Mouse (Mus musculus) C2C12 (cell line): ENCODE measurements around the gene Col16a1.

Experiments
- CEBPB ChIP-seq: IDR thresholded peaks from one replicate; pipeline ENCODE4 v1.6.1; 2011; ENCODE audit warnings: low read depth, mild to moderate bottlenecking, control low read depth, moderate library complexity
- CTCF ChIP-seq: IDR thresholded peaks from one replicate; pipeline ENCODE4 v1.5.1; 2011; ENCODE audit not compliant: control insufficient read depth, insufficient read depth, insufficient read length
- FOSL1 ChIP-seq: IDR thresholded peaks from one replicate; pipeline ENCODE4 v1.8.0; 2011; ENCODE audit warnings: mild to moderate bottlenecking, low read length; ENCODE audit not compliant: poor library complexity, insufficient read depth, severe bottlenecking
- MAX ChIP-seq: IDR thresholded peaks from one replicate; pipeline ENCODE4 v1.6.1; 2011; ENCODE audit warnings: mild to moderate bottlenecking, control low read depth
- MYOD1 ChIP-seq: IDR thresholded peaks from one replicate; pipeline ENCODE4 v1.6.1; 2011; ENCODE audit warnings: low read depth; ENCODE audit not compliant: control insufficient read depth, insufficient read length
- MYOG ChIP-seq: IDR thresholded peaks from one replicate; pipeline ENCODE4 v1.6.1; 2011; ENCODE audit not compliant: control insufficient read depth, insufficient read length; ENCODE audit errors: extremely low read depth
- USF1 ChIP-seq: IDR thresholded peaks from one replicate; pipeline ENCODE4 v1.6.1; 2011; ENCODE audit warnings: low read depth, mild to moderate bottlenecking, control low read depth, moderate library complexity

DNA sequence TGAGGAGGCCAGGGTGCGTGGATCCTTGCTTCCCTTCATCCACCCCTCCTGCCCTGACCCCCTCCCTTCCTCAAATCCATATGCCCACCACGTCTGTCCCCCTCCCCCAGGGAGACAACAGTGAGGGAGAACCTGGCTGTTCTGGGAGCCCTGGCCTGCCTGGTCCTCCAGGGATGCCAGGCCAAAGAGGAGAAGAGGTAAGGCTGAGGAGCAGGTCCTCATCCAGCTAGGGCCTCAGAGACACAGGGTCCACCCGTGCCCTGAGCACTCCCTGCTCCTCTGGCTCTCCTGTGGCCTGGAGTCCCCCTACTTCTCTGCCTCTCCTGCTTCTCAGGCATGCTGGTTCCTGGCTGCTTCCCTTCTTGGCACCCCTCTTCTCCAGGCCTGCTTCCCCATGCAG lies 31.9 kb downstream of the Col16a1 start:
- no peak for TF ChIP-seq CTCF
- TF ChIP-seq FOSL1: no peak
- no peak for TF ChIP-seq MAX
- TF ChIP-seq MYOG: no peak
- TF ChIP-seq MYOD1: no peak
- TF ChIP-seq USF1: no peak
- TF ChIP-seq CEBPB: no peak
